Mouse (Mus musculus) frontal cortex, postnatal 36 days (tissue): Measurements from ENCODE around the gene Fbxl3.

Source experiments
- DNase-seq, 2 experiments: peaks; one replicate each; pipeline ENCODE4 v3.0.0; 2022; ENCODE audit warnings: low spot score in 2 of 2

Fbxl3 gene

GRCm38 (mm10) chr14:103046677-103047076 is 52.7 kb downstream of the Fbxl3 start, which contains the start of gene Acod1:
Gene Acod1 (plus strand): TSS chr14:103046977.
- no peak for DNase-seq

GRCm38 (mm10) chr14:103037016-103037415 is 62.4 kb downstream of the Fbxl3 start:
- DNase-seq: no peak

- DNase-seq: no peak
Observed at GRCm38 (mm10) chr14:103034076-103034475, 65.3 kb downstream of the Fbxl3 start.

GRCm38 (mm10) chr14:103033271-103033823 is 66.0 kb downstream of the Fbxl3 start:
- DNase-seq: no peak
